Mouse (Mus musculus): Measurements from ENCODE around the gene Defb43. TPM values are rescaled to one million over a fixed set of nuclear protein-coding genes. Genes with fewer than 3 reads are reported as not detected.

The Defb43 gene
- not detected in 2 replicates for polyA plus RNA-seq (2015; fragmentation: Nextera tagmentation; extraction: Ambion mirVana)

- ATAC-seq (ENCODE audit: low read depth) (no peak), DNase-seq (no peak)
- WGBS (ENCODE audit: insufficient replicate concordance) = 82% methylated on average over 5 of the region's 5 CpGs
- Histone ChIP-seq H3K36me3 (no peaks in the 10 kb centered on the region), H3K4me3 (replicated peaks) (no peak within 1 kb of the TSS), H3K9me3 (replicated peaks) (no peaks in the 10 kb centered on the region), H3K27me3 (no peaks in the 10 kb centered on the region), H3K4me1 (replicated peaks) (no peaks in the 10 kb centered on the region), H3K4me2 (no peak within 1 kb of the TSS), H3K9ac (no peak within 1 kb of the TSS), H3K27ac (no peak within 1 kb of the TSS)
These were observed at the start of gene Defb43 for GRCm38 (mm10) chr14:63011471-63011870. Defb43 (plus strand) TSS chr14:63011771.

- no peak for ATAC-seq (ENCODE audit: low read depth)
- H3K9me3 ChIP-seq (replicated peaks) = no peaks in the 10 kb centered on the region
These were observed 47.9 kb upstream of the Defb43 start for GRCm38 (mm10) chr14:62963632-62964031.

GRCm38 (mm10) chr14:62965342-62965741, 46.2 kb upstream of the Defb43 start:
- no peaks in the 10 kb centered on the region for H3K4me1 ChIP-seq (replicated peaks)
- DNase-seq = no peak
- ATAC-seq (ENCODE audit: low read depth) = no peak
- WGBS (ENCODE audit: insufficient replicate concordance) = 68% methylated on average over 5 of the region's 5 CpGs
- no peaks in the 10 kb centered on the region for H3K9me3 ChIP-seq (replicated peaks)
- H3K36me3 ChIP-seq = no peaks in the 10 kb centered on the region
- no peaks in the 10 kb centered on the region for H3K27me3 ChIP-seq
- H3K4me3 ChIP-seq (replicated peaks) = no peak overlapping the region
- H3K27ac ChIP-seq = no peak overlapping the region
- H3K9ac ChIP-seq = no peak overlapping the region
- H3K4me2 ChIP-seq = no peak overlapping the region; the same call in 1 of the 2 replicates

More at GRCm38 (mm10) chr14:62963632-62964031, 47.9 kb upstream of the Defb43 start:
- 68% methylated on average over 4 of the region's 4 CpGs for WGBS (ENCODE audit: insufficient replicate concordance)
- no peak for DNase-seq
- Histone ChIP-seq H3K27me3 (no peaks in the 10 kb centered on the region), H3K36me3 (peaks cover 3% of the 10 kb centered on the region; the same call in 1 of the 2 replicates), H3K27ac (no peak overlapping the region), H3K4me3 (replicated peaks) (no peak overlapping the region), H3K9ac (no peak overlapping the region), H3K4me2 (no peak overlapping the region), H3K4me1 (replicated peaks) (no peaks in the 10 kb centered on the region)

- WGBS (ENCODE audit: insufficient replicate concordance) = 28% methylated on average over 15 of the region's 15 CpGs
- Histone ChIP-seq H3K9ac (no peak overlapping the region), H3K9me3 (replicated peaks) (no peaks in the 10 kb centered on the region), H3K27ac (no peak overlapping the region), H3K4me2 (peak overlapping the region; percentile 44), H3K4me3 (replicated peaks) (peak overlapping the region; percentile 10), H3K36me3 (no peaks in the 10 kb centered on the region), H3K27me3 (no peaks in the 10 kb centered on the region), H3K4me1 (replicated peaks) (no peaks in the 10 kb centered on the region)
- DNase-seq (no peak), ATAC-seq (ENCODE audit: low read depth) (no peak)
These were observed 45.6 kb upstream of the Defb43 start for GRCm38 (mm10) chr14:62965811-62966520.

- Histone ChIP-seq H3K9me3 (replicated peaks) (no peaks in the 10 kb centered on the region), H3K27ac (no peak overlapping the region), H3K4me1 (replicated peaks) (no peaks in the 10 kb centered on the region), H3K36me3 (no peaks in the 10 kb centered on the region), H3K4me3 (replicated peaks) (no peak overlapping the region), H3K27me3 (no peaks in the 10 kb centered on the region), H3K4me2 (no peak overlapping the region), H3K9ac (no peak overlapping the region)
- ATAC-seq (ENCODE audit: low read depth) = no peak
- peak; percentile 17 for DNase-seq
- WGBS (ENCODE audit: insufficient replicate concordance) = 5% methylated on average over 5 of the region's 5 CpGs
These were observed 36.5 kb upstream of the Defb43 start for GRCm38 (mm10) chr14:62975046-62975445.

GRCm38 (mm10) chr14:62979815-62980214, 31.8 kb upstream of the Defb43 start:
- Histone ChIP-seq H3K27ac (no peak overlapping the region), H3K9me3 (replicated peaks) (no peaks in the 10 kb centered on the region), H3K36me3 (no peaks in the 10 kb centered on the region), H3K9ac (no peak overlapping the region), H3K4me3 (replicated peaks) (no peak overlapping the region), H3K27me3 (no peaks in the 10 kb centered on the region), H3K4me2 (no peak overlapping the region), H3K4me1 (replicated peaks) (no peaks in the 10 kb centered on the region)
- DNase-seq = no peak
- ATAC-seq (ENCODE audit: low read depth) = no peak
- 34% methylated on average over 1 of the region's 1 CpGs for WGBS (ENCODE audit: insufficient replicate concordance)

GRCm38 (mm10) chr14:62984410-62984809, 27.2 kb upstream of the Defb43 start, which contains the start of gene Defb48:
Defb48 (minus strand) TSS chr14:62984510.
- H3K36me3 ChIP-seq = no peaks in the 10 kb centered on the region
- ATAC-seq (ENCODE audit: low read depth) (no peak), DNase-seq (no peak)
- H3K27me3 ChIP-seq = no peaks in the 10 kb centered on the region
- H3K4me1 ChIP-seq (replicated peaks) = no peaks in the 10 kb centered on the region
- no peak within 1 kb of the TSS for H3K4me2 ChIP-seq
- H3K9me3 ChIP-seq (replicated peaks) = no peaks in the 10 kb centered on the region
- H3K9ac ChIP-seq = no peak within 1 kb of the TSS
- 29% methylated on average over 1 of the region's 1 CpGs for WGBS (ENCODE audit: insufficient replicate concordance)
- H3K4me3 ChIP-seq (replicated peaks) = no peak within 1 kb of the TSS
- no peak within 1 kb of the TSS for H3K27ac ChIP-seq

GRCm38 (mm10) chr14:62991271-62991670, 20.3 kb upstream of the Defb43 start:
- no peak overlapping the region for H3K27ac ChIP-seq
- no peaks in the 10 kb centered on the region for H3K27me3 ChIP-seq
- ATAC-seq (ENCODE audit: low read depth) = no peak
- H3K4me1 ChIP-seq (replicated peaks) = no peaks in the 10 kb centered on the region
- H3K36me3 ChIP-seq = no peaks in the 10 kb centered on the region
- DNase-seq = no peak
- H3K4me2 ChIP-seq = no peak overlapping the region
- 21% methylated on average over 3 of the region's 3 CpGs for WGBS (ENCODE audit: insufficient replicate concordance)
- H3K4me3 ChIP-seq (replicated peaks) = no peak overlapping the region
- H3K9me3 ChIP-seq (replicated peaks) = no peaks in the 10 kb centered on the region
- H3K9ac ChIP-seq = no peak overlapping the region

GRCm38 (mm10) chr14:62991849-62992510, 19.6 kb upstream of the Defb43 start:
- no peaks in the 10 kb centered on the region for H3K4me1 ChIP-seq (replicated peaks)
- H3K9me3 ChIP-seq (replicated peaks) = no peaks in the 10 kb centered on the region
- no peaks in the 10 kb centered on the region for H3K27me3 ChIP-seq
- H3K4me3 ChIP-seq (replicated peaks) = no peak overlapping the region
- no peaks in the 10 kb centered on the region for H3K36me3 ChIP-seq
- H3K4me2 ChIP-seq = no peak overlapping the region
- ATAC-seq (ENCODE audit: low read depth) = no peak
- no peak overlapping the region for H3K9ac ChIP-seq
- H3K27ac ChIP-seq = no peak overlapping the region
- 58% methylated on average over 7 of the region's 7 CpGs for WGBS (ENCODE audit: insufficient replicate concordance)
- DNase-seq = no peak

GRCm38 (mm10) chr14:62997777-62998176, 13.8 kb upstream of the Defb43 start, which contains the start of gene Defb47:
Defb47 (plus strand) TSS chr14:62998077.
- H3K4me1 ChIP-seq (replicated peaks) = no peaks in the 10 kb centered on the region
- no peak within 1 kb of the TSS for H3K4me2 ChIP-seq
- H3K36me3 ChIP-seq = no peaks in the 10 kb centered on the region
- no peaks in the 10 kb centered on the region for H3K9me3 ChIP-seq (replicated peaks)
- H3K27me3 ChIP-seq = no peaks in the 10 kb centered on the region
- no peak for ATAC-seq (ENCODE audit: low read depth)
- no peak within 1 kb of the TSS for H3K27ac ChIP-seq
- no peak within 1 kb of the TSS for H3K9ac ChIP-seq
- no peak within 1 kb of the TSS for H3K4me3 ChIP-seq (replicated peaks)
- no peak for DNase-seq
- 58% methylated on average over 8 of the region's 8 CpGs for WGBS (ENCODE audit: insufficient replicate concordance)

- 31% methylated on average over 4 of the region's 4 CpGs for WGBS (ENCODE audit: insufficient replicate concordance)
- no peak for ATAC-seq (ENCODE audit: low read depth)
- H3K27ac ChIP-seq = no peak overlapping the region
These were observed 12.6 kb upstream of the Defb43 start for GRCm38 (mm10) chr14:62998977-62999376.

More at GRCm38 (mm10) chr14:62998977-62999376, 12.6 kb upstream of the Defb43 start:
- H3K9ac ChIP-seq = no peak overlapping the region
- no peaks in the 10 kb centered on the region for H3K9me3 ChIP-seq (replicated peaks)
- H3K4me3 ChIP-seq (replicated peaks) = no peak overlapping the region
- H3K36me3 ChIP-seq = no peaks in the 10 kb centered on the region
- H3K4me1 ChIP-seq (replicated peaks) = no peaks in the 10 kb centered on the region
- no peaks in the 10 kb centered on the region for H3K27me3 ChIP-seq
- DNase-seq = no peak
- H3K4me2 ChIP-seq = no peak overlapping the region

All from liver, embryonic 13.5 days (tissue).